Mouse (Mus musculus): ENCODE measurements around the gene Lmf1. TPM values are rescaled to one million over a fixed set of nuclear protein-coding genes. Genes with fewer than 3 reads are reported as not detected.

The Lmf1 gene
- polyA plus RNA-seq, 1 experiment from 2014 or later, result 18.1 TPM

GRCm38 (mm10) chr17:25612537-25612936, 33.7 kb downstream of the Lmf1 start:
- no peak for ATAC-seq (replicated peaks)
- no peak overlapping the region for H3K27ac ChIP-seq (replicated peaks)
- H3K36me3 ChIP-seq, result no peaks in the 10 kb centered on the region; the same call in 1 of the 2 replicates
- no peaks in the 10 kb centered on the region for H3K9me3 ChIP-seq
- no peaks in the 10 kb centered on the region for H3K27me3 ChIP-seq
- peaks cover 29% of the 10 kb centered on the region for H3K4me1 ChIP-seq
- H3K4me2 ChIP-seq (replicated peaks), result no peak overlapping the region
- H3K4me3 ChIP-seq, result no peak overlapping the region
- WGBS, result 82% methylated on average over 9 of the region's 9 CpGs
- no peak overlapping the region for H3K9ac ChIP-seq (replicated peaks)

GRCm38 (mm10) chr17:25613323-25613722, 34.4 kb downstream of the Lmf1 start:
- Histone ChIP-seq H3K9me3 (no peaks in the 10 kb centered on the region), H3K27me3 (no peaks in the 10 kb centered on the region), H3K4me2 (replicated peaks) (no peak overlapping the region), H3K36me3 (no peaks in the 10 kb centered on the region; the same call in 1 of the 2 replicates), H3K4me3 (no peak overlapping the region), H3K9ac (replicated peaks) (no peak overlapping the region), H3K27ac (replicated peaks) (no peak overlapping the region), H3K4me1 (peaks cover 34% of the 10 kb centered on the region)
- WGBS, result 96% methylated on average over 6 of the region's 6 CpGs
- ATAC-seq (replicated peaks), result no peak

GRCm38 (mm10) chr17:25614723-25615510, 36.0 kb downstream of the Lmf1 start:
- 85% methylated on average over 10 of the region's 10 CpGs for WGBS
- H3K27ac ChIP-seq (replicated peaks), result peak overlapping the region; percentile 57
- no peak overlapping the region for H3K4me2 ChIP-seq (replicated peaks)
- no peak for ATAC-seq (replicated peaks)
- peaks cover 34% of the 10 kb centered on the region for H3K4me1 ChIP-seq
- no peak overlapping the region for H3K4me3 ChIP-seq
- H3K27me3 ChIP-seq, result no peaks in the 10 kb centered on the region
- no peak overlapping the region for H3K9ac ChIP-seq (replicated peaks)
- H3K9me3 ChIP-seq, result no peaks in the 10 kb centered on the region
- H3K36me3 ChIP-seq, result no peaks in the 10 kb centered on the region; the same call in 1 of the 2 replicates

- peak overlapping the region; percentile 34 for H3K9ac ChIP-seq (replicated peaks)
- 16% methylated on average over 16 of the region's 16 CpGs for WGBS
- H3K4me1 ChIP-seq, result peaks cover 27% of the 10 kb centered on the region
- peak overlapping the region; percentile 81 for H3K27ac ChIP-seq (replicated peaks)
- no peaks in the 10 kb centered on the region for H3K36me3 ChIP-seq
- ATAC-seq (replicated peaks), result peak; percentile 82
- no peaks in the 10 kb centered on the region for H3K9me3 ChIP-seq
- no peak overlapping the region for H3K4me3 ChIP-seq
- H3K27me3 ChIP-seq, result no peaks in the 10 kb centered on the region
- H3K4me2 ChIP-seq (replicated peaks), result peak overlapping the region; percentile 19
These were observed 39.7 kb downstream of the Lmf1 start for GRCm38 (mm10) chr17:25618508-25619056.

GRCm38 (mm10) chr17:25623441-25623840, 44.6 kb downstream of the Lmf1 start:
- no peak overlapping the region for H3K4me2 ChIP-seq (replicated peaks)
- 99% methylated on average over 4 of the region's 4 CpGs for WGBS

GRCm38 (mm10) chr17:25623935-25624334, 45.0 kb downstream of the Lmf1 start:
- no peak overlapping the region for H3K9ac ChIP-seq (replicated peaks)
- peaks cover 38% of the 10 kb centered on the region for H3K4me1 ChIP-seq
- H3K4me3 ChIP-seq, result no peak overlapping the region
- H3K36me3 ChIP-seq, result no peaks in the 10 kb centered on the region
- no peak for ATAC-seq (replicated peaks)
- no peaks in the 10 kb centered on the region for H3K9me3 ChIP-seq
- no peaks in the 10 kb centered on the region for H3K27me3 ChIP-seq
- no peak overlapping the region for H3K27ac ChIP-seq (replicated peaks)
- WGBS, result 75% methylated on average over 11 of the region's 11 CpGs
- no peak overlapping the region for H3K4me2 ChIP-seq (replicated peaks)

More at GRCm38 (mm10) chr17:25623441-25623840, 44.6 kb downstream of the Lmf1 start:
- H3K4me1 ChIP-seq, result peaks cover 43% of the 10 kb centered on the region
- no peak overlapping the region for H3K4me3 ChIP-seq
- no peak overlapping the region for H3K27ac ChIP-seq (replicated peaks)
- H3K9ac ChIP-seq (replicated peaks), result no peak overlapping the region
- no peaks in the 10 kb centered on the region for H3K36me3 ChIP-seq
- ATAC-seq (replicated peaks), result no peak
- no peaks in the 10 kb centered on the region for H3K27me3 ChIP-seq
- no peaks in the 10 kb centered on the region for H3K9me3 ChIP-seq

GRCm38 (mm10) chr17:25624446-25625119, 45.7 kb downstream of the Lmf1 start:
- Histone ChIP-seq H3K9me3 (no peaks in the 10 kb centered on the region), H3K27me3 (no peaks in the 10 kb centered on the region), H3K9ac (replicated peaks) (no peak overlapping the region), H3K4me1 (peaks cover 31% of the 10 kb centered on the region), H3K27ac (replicated peaks) (0 out of 2 replicates have a peak overlapping the region, but pooled peaks have one; percentile 1), H3K4me2 (replicated peaks) (no peak overlapping the region), H3K36me3 (no peaks in the 10 kb centered on the region), H3K4me3 (no peak overlapping the region)
- ATAC-seq (replicated peaks), result no peak
- 60% methylated on average over 13 of the region's 13 CpGs for WGBS

GRCm38 (mm10) chr17:25625282-25625681, 46.4 kb downstream of the Lmf1 start:
- Histone ChIP-seq H3K27ac (replicated peaks) (0 out of 2 replicates have a peak overlapping the region, but pooled peaks have one; percentile 53), H3K27me3 (no peaks in the 10 kb centered on the region), H3K36me3 (no peaks in the 10 kb centered on the region), H3K4me3 (no peak overlapping the region), H3K4me1 (peaks cover 26% of the 10 kb centered on the region), H3K9ac (replicated peaks) (no peak overlapping the region), H3K9me3 (no peaks in the 10 kb centered on the region), H3K4me2 (replicated peaks) (no peak overlapping the region)
- no peak for ATAC-seq (replicated peaks)
- 63% methylated on average over 7 of the region's 7 CpGs for WGBS

GRCm38 (mm10) chr17:25626196-25627043, 47.5 kb downstream of the Lmf1 start:
- H3K4me2 ChIP-seq (replicated peaks), result no peak overlapping the region
- no peaks in the 10 kb centered on the region for H3K27me3 ChIP-seq
- H3K27ac ChIP-seq (replicated peaks), result peak overlapping the region; percentile 53
- peaks cover 24% of the 10 kb centered on the region for H3K4me1 ChIP-seq
- WGBS, result 45% methylated on average over 20 of the region's 20 CpGs
- H3K36me3 ChIP-seq, result no peaks in the 10 kb centered on the region
- H3K9me3 ChIP-seq, result no peaks in the 10 kb centered on the region
- no peak overlapping the region for H3K4me3 ChIP-seq
- H3K9ac ChIP-seq (replicated peaks), result no peak overlapping the region
- ATAC-seq (replicated peaks), result no peak

- H3K4me2 ChIP-seq (replicated peaks), result no peak overlapping the region
- 85% methylated on average over 5 of the region's 5 CpGs for WGBS
- H3K9me3 ChIP-seq, result no peaks in the 10 kb centered on the region
- peaks cover 31% of the 10 kb centered on the region for H3K4me1 ChIP-seq
- no peak overlapping the region for H3K27ac ChIP-seq (replicated peaks)
- no peaks in the 10 kb centered on the region for H3K27me3 ChIP-seq
- H3K36me3 ChIP-seq, result no peaks in the 10 kb centered on the region
- no peak overlapping the region for H3K4me3 ChIP-seq
- no peak for ATAC-seq (replicated peaks)
- H3K9ac ChIP-seq (replicated peaks), result no peak overlapping the region
These were observed 51.4 kb downstream of the Lmf1 start for GRCm38 (mm10) chr17:25630313-25630712.

- Histone ChIP-seq H3K4me3 (no peak overlapping the region), H3K4me1 (peaks cover 22% of the 10 kb centered on the region), H3K27ac (replicated peaks) (no peak overlapping the region), H3K36me3 (no peaks in the 10 kb centered on the region), H3K9ac (replicated peaks) (no peak overlapping the region), H3K9me3 (no peaks in the 10 kb centered on the region), H3K27me3 (no peaks in the 10 kb centered on the region), H3K4me2 (replicated peaks) (no peak overlapping the region)
- WGBS, result 62% methylated on average over 10 of the region's 10 CpGs
- ATAC-seq (replicated peaks), result no peak; the same call in 1 of the 2 replicates
These were observed 55.2 kb downstream of the Lmf1 start for GRCm38 (mm10) chr17:25634070-25634469.
